Mouse (Mus musculus) liver, postnatal 0 days (tissue): ENCODE measurements around the gene Usf3.

ENCODE experiments used
- CTCF ChIP-seq: sonication (generic); IDR thresholded peaks from 2 replicates; pipeline ENCODE4 v1.5.1; 2016; ENCODE audit warnings: antibody characterized with exemption, low read depth
- EP300 ChIP-seq: IDR thresholded peaks from 2 replicates; pipeline ENCODE4 v1.6.1; 2016; ENCODE audit warnings: antibody characterized with exemption, low read depth, mild to moderate bottlenecking

DNA sequence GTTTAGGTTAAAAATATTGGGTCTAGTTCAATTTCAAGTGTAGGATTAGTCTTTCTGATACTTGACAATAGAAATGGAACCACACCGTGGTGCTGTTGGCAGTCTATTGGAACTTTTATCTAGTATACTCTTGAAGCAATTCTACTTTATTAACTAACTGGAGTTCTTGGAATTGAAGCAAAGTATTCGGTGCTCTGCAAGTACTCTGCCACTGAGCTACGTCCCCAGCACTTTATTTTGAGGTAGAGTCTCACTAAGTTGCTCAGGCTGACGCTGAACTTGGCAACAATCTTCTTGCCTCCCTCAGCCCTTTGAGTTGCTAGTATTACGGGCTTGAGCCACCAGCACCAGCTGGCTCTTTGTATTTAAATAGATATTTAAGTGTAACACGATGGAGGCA is 31.6 kb upstream of the Usf3 start:
- TF ChIP-seq CTCF: no peak
- no peak for TF ChIP-seq EP300
